Mouse (Mus musculus) CH12F3 (cell line): ENCODE results near the gene Edn1.

Experiments used
- in situ Hi-C: fragments of 300-500 bp; cut with MboI; formaldehyde crosslinking; loops from 2 replicates; pipeline ENCODE4 v1.14.3; 2020; ENCODE audit warnings: low sequenced_read_pairs

Gene Edn1

DNA sequence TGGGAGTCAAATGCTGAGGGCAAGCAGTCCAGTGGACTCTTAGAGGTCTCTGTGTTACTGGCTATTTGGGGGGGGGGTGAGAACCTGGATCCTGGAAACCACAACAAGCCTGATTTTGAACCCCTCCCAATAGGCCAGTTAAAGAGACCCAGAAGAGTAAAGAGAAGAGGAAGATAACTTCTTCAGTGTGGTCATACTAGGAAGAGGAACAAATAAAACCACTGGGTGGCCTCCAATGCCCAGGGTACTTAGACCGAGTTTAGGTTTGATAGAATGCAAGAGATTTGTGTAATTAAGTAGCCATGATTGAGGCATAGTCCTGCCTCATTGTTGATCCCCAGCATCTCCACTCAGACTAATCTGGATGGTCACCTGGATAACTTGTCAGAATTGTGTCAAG is 14.4 kb downstream of the Edn1 start:
- in situ Hi-C loops = no loop called here

DNA sequence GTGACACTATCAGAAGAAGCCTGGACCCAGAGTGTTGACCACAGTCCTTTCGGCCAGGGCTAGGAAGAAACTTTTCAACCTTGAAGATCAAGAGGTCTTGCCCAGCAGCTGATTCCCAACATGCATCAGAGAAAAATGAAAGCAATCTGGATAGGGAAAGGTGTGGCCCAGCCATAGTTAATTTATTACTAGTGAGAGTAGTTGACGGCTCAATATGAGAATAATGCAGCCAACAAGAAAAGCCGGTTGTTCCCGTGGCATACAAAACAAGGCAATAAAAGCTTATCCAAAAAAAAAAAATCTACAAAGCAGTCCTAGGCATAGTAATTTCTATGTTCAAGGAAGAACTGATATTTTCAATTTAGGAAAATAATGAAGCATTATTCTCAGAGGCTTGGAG is 16.5 kb downstream of the Edn1 start:
- in situ Hi-C loops = no loop called here

DNA sequence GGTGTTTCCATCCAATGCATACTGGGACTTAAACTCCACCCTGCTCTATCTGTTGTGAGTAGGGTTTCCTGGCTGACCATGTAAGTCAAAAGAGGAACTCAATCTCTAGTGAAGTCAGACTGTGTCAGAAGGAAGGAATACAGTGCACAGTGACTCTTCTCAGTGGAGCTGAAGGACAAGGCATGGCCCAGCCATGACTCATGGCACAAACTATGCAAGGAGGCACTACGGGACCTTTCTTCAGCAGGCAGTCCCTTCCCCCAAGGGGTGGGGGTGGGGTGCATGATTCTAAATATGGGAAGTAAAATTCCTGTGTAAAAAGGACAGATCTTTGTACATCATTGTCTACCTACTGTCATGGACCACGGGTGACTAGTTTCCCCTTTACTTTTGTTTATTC is 27.3 kb downstream of the Edn1 start:
- in situ Hi-C loops = no loop called here

DNA sequence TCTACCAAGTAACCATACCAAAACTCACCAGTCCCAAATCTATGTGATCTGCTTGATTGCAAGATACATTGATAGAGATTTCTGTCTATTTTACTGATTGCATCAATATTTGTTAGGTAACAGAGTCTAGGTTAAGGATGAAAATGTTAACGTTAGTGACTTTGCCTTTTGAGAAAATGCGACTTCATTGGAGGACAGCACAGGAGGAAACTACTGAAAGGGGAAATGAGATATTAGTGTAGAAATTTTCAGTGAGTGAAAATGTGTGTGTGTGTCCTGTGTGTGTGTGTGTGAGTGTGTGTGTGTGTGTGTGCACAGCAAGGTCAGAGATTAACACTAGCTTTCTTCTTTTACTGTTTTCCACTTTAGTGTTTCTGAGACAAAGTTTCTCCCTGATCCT is 29.8 kb downstream of the Edn1 start:
- in situ Hi-C loops = no loop called here

DNA sequence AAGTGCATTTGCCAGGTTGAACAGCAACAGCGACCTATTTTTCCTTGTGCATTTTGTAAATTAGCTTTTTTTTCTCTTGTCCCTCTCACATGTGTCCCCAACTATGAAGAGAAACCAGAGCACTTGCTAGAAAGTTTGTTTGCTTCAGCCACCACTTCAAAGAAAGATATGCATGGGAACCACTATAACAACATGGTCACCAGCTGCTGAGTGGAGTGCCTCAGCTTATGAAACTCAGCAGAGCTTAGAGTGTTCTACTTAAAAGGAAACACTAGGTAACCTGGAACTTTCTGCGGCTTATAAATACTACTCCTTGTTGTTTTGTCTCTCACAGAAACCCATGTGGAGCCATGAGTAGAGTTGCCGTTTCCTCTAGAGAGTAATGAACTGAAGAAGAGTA is 33.7 kb downstream of the Edn1 start:
- in situ Hi-C loops = no loop called here

DNA sequence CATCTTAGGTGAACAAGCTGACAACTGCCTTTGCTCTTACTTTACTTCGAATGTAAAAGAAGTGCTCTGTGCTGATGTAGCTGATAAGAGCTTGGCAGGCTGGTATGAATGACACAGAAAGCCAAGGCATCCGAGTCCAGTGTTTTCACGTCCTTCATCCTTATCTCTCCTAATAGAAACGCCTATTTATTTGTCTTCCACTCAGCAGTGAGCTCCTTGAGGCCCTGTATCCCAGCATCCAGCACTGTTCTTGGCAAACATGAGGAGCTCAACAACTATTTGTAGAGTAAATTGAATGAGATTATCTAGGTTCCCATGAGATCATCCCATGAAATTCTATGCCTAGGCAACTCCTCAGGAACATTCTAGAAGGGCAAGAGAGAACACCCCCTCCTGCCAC is 35.1 kb downstream of the Edn1 start:
- in situ Hi-C loops = no loop called here

DNA sequence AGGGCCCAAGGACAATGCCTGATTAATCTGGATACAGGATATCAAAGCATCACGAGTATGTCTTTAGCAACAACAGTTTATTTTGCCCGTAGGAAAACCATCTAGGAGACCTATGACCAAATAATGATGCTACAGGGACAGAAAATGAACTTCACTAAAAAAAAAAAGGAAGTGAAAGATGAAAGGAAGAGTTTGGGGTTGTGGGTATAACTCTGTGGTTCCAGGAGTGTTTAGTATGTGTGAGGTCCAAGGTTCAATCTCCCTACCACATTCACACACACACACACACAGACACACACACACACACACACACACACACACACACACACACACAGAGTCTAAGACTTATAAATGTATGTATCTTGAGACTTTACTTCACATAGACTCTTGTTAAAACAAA is 35.8 kb downstream of the Edn1 start:
- in situ Hi-C loops = no loop called here

GRCm38 (mm10) chr13:42339466-42339865 is 38.2 kb downstream of the Edn1 start:
- in situ Hi-C loops = no loop called here

DNA sequence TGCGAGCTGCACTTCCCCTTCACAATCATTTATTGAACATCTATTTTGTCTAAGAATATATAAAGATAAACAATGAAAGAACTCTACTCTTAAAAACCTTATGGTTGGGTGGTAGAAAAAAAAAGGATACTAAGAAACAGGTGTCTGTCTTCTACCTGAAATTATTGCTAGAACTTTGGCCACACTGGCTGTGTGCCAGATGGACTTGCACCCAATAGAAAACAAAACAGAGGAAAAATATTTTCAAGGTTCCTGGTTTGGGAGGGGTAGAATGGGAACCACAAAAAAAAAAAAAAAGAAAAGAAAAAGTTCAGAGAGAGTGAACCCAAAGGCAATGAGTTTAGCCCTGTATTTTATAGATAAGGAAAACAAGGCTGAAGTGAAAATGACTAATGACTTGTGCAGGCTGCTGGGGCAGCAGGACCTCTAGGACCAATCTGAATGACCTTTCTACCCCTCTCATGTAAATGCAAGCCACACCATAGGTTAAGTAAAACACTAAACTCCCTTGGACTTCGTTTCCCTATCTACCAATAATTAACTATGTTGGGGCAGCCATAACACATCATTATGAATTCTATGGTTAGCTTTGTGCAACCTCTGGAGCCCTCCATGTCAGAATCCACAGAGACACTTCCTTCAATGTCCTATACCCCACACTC is 40.7 kb downstream of the Edn1 start:
- in situ Hi-C loops = no loop called here

DNA sequence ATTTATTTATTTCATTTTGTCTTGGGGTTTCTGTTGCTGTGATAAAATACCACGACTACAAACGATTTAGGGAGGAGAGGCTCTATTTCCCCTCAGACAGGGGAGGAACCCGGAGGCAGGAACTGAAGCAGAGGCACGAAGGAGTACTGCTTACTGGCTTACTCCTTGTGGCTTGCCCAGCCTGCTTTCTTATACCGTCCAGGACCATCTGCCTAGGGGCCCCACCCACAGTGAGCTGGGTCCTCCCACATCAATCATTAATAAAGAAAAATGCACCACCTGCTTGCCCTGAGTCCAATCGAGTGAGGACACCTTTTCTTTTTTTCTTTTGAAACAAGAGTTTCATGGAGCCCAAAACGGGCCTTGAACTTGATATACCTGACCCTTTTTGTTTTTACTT is 44.2 kb downstream of the Edn1 start:
- in situ Hi-C loops = no loop called here

DNA sequence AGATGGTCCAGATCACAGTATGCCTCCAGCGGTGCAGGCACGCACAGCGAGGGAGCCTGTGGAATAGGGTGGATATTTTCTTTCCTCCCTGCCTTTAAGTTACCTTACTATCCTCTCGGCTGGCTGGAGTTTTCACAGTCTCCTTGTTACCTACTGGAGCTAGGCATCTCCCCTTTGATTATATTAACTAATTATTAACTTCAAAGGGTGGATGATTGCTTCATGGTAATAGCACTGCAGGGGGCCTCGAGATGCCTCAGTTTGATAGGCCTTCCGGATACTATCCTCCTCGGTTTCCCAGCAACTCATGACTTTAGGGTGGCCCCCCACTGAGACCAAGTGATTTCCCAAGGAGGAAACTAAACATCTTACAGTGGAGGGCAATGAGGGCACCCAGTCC is 45.1 kb downstream of the Edn1 start:
- in situ Hi-C loops = no loop called here

DNA sequence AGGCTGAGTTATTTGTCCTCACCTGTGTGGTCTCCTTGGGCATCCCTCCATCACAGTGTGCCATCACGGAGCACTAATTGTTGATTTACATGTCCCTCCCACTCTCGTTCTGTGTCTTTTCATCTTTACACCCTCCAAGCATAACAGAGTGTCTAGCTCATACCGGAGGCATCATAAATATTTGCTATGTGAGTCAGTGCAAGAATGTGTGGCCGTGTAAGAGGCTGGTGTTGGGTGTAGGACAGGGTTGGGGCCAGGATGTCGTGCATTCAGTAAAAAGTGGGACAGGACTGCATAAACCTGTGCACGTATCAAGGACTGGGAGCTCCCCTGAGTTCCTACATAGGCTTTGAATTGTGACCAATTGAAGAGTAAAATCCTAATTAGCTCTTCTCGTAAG is 50.4 kb downstream of the Edn1 start:
- in situ Hi-C loops = no loop called here
